In the genomic region with DNA sequence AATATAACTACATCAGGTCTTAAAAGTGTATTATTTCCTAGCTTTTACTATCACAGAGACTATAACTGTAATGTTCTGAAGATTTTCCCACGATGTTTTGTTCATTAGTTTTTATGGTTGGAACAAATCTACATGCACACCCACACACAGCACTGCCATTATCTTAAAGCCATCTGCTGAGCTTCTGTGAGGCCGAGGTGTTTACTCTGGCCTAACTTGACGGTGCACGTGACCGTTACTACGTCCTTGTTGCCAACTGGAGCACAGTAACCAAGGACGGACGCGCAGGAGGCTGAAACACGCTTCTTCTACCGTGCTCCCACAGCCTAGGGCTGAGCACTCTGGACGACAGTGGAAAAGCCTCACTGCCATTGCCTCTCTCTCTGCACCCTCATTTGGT, we compare ENCODE assay signal across 17 mouse cellular contexts. TPM values are rescaled to one million over a fixed set of nuclear protein-coding genes. Genes with fewer than 3 reads are reported as not detected.
DNase-seq lines count a peak whose midpoint lies in the region; ATAC-seq lines count a peak whose summit lies in the region.
"Had no signal": no experiment of that assay in that cellular context is flagged by ENCODE, and none has a peak within 500 bp of the region (broad histone marks: within the 10 kb centered on the region; RNA-seq: fewer than 3 reads in every experiment).

No protein-coding gene starts in this region.

- H3K4me1 ChIP-seq in midbrain, embryonic 15.5 days: no peaks in the 10 kb centered on the region
- H3K4me1 ChIP-seq: embryonic facial prominence, embryonic 13.5 days; forebrain, embryonic 10.5 days; limb, embryonic 15.5 days had no signal

- DNase-seq in left cerebral cortex, adult 11 months (ENCODE audit: low spot score): peak; percentile 18
- no peak for DNase-seq in left cerebral cortex, postnatal 4 days
- DNase-seq in ZHBTc4 (ENCODE audit: low read depth, low spot score): peak; percentile 17
- peak; percentile 58 to 81 for DNase-seq in layer of hippocampus, adult 18-20 months (ENCODE audit: low spot score in 2 of 2)
- no peak for DNase-seq in kidney, adult 11 months
- DNase-seq: adrenal gland, postnatal 10 days; B cell, adult 2 months; cerebellum, adult 8-10 months; heart, postnatal 10 days; lung, embryonic 14.5 days had no signal

- no peak overlapping the region for H3K4me2 ChIP-seq in midbrain, embryonic 15.5 days
- H3K4me2 ChIP-seq: embryonic facial prominence, embryonic 13.5 days; limb, embryonic 15.5 days; lung, embryonic 14.5 days had no signal

- peak; percentile 34 for ATAC-seq in megakaryocyte progenitor cell, adult 5-6 weeks (replicated peaks; ENCODE audit: poor library complexity)
- ATAC-seq in monocyte, adult 5-6 weeks (replicated peaks; ENCODE audit: insufficient number of reproducible peaks, low FRiP score, low TSS enrichment, poor library complexity, severe bottlenecking): no peak
- ATAC-seq in midbrain, embryonic 15.5 days (replicated peaks): no peak
- ATAC-seq: hindbrain, postnatal 0 days had no signal

- intact Hi-C loops in left cerebral cortex, postnatal 4 days (cut with DNase I): no loop called here

- H3K36me3 ChIP-seq in midbrain, embryonic 15.5 days (replicated peaks): peaks cover 30% of the 10 kb centered on the region

- no peaks in the 10 kb centered on the region for H3K9me3 ChIP-seq in midbrain, embryonic 15.5 days
- H3K9me3 ChIP-seq: embryonic facial prominence, embryonic 13.5 days; forebrain, embryonic 10.5 days; limb, embryonic 15.5 days had no signal

- H3K9ac ChIP-seq in midbrain, embryonic 15.5 days: no peak overlapping the region
- H3K9ac ChIP-seq: embryonic facial prominence, embryonic 13.5 days; limb, embryonic 15.5 days; lung, embryonic 14.5 days had no signal

- H3K4me3 ChIP-seq in midbrain, embryonic 15.5 days: no peak overlapping the region
- H3K4me3 ChIP-seq: embryonic facial prominence, embryonic 13.5 days; forebrain, embryonic 10.5 days; limb, embryonic 15.5 days had no signal

- 95% methylated on average over 12 of the region's 12 CpGs for WGBS in midbrain, embryonic 15.5 days

- H3K27ac ChIP-seq in midbrain, embryonic 15.5 days: no peak overlapping the region
- H3K27ac ChIP-seq: embryonic facial prominence, embryonic 13.5 days; forebrain, embryonic 10.5 days; hindbrain, postnatal 0 days; limb, embryonic 15.5 days had no signal

- H3K27me3 ChIP-seq in midbrain, embryonic 15.5 days (replicated peaks): no peaks in the 10 kb centered on the region
- H3K27me3 ChIP-seq: embryonic facial prominence, embryonic 13.5 days; limb, embryonic 15.5 days had no signal

RNA-seq across cellular contexts. Expression of a gene that starts 28.1 kb away (rescaled TPM):
- 1 to 10 TPM; 3.5 to 3.9 TPM for total RNA-seq in left cerebral cortex, postnatal 4 days (2021)
- 10 to 100 TPM in 1 of 2 experiments, 1 to 10 TPM in 1; 9.9 to 11.7 TPM for total RNA-seq in layer of hippocampus, adult 18-20 months (2021)
- total RNA-seq in megakaryocyte progenitor cell, adult 5-6 weeks (2015): 30.1 and 30.4 TPM in 2 replicates
- total RNA-seq in megakaryocyte progenitor cell, adult 5-6 weeks (2017): 18.3 and 19.9 TPM in 2 replicates
- total RNA-seq in monocyte, adult 5-6 weeks (2017): 93.7 to 108 TPM (median 100 TPM) in 3 replicates
- 10.4 and 11.2 TPM in 2 replicates for polyA plus RNA-seq in midbrain, embryonic 15.5 days (2015; fragmentation: Nextera tagmentation; extraction: Ambion mirVana)

RNA-seq across cellular contexts. Expression of a gene that starts 33.0 kb away (rescaled TPM):
- 10 to 100 TPM; 52.7 to 58.7 TPM for total RNA-seq in left cerebral cortex, postnatal 4 days (2021)
- total RNA-seq in layer of hippocampus, adult 18-20 months (2021): 10 to 100 TPM; 49.0 to 50.2 TPM
- 32.9 and 36.9 TPM in 2 replicates for total RNA-seq in megakaryocyte progenitor cell, adult 5-6 weeks (2015)
- total RNA-seq in megakaryocyte progenitor cell, adult 5-6 weeks (2017): 32.8 and 41.9 TPM in 2 replicates
- 118 to 143 TPM (median 119 TPM) in 3 replicates for total RNA-seq in monocyte, adult 5-6 weeks (2017)
- polyA plus RNA-seq in midbrain, embryonic 15.5 days (2015; fragmentation: Nextera tagmentation; extraction: Ambion mirVana): 60.6 and 63.5 TPM in 2 replicates

Comparison
In these comparisons a context has a peak if more than half of its experiments do, and no peak if none do; other contexts are left out.
1. DNase-seq: peak in left cerebral cortex, adult 11 months (single experiment), ZHBTc4 (single experiment) and layer of hippocampus, adult 18-20 months (2 of 2); none in left cerebral cortex, postnatal 4 days (single experiment) and kidney, adult 11 months (single experiment).